Mouse (Mus musculus): ENCODE measurements around the gene Ing2. TPM values are rescaled to one million over a fixed set of nuclear protein-coding genes. Genes with fewer than 3 reads are reported as not detected.

Ing2 gene
- polyA plus RNA-seq, 1 experiment from 2014 or later: 14.9 TPM

GRCm38 (mm10) chr8:47642514-47643064, 32.8 kb downstream of the Ing2 start:
- Histone ChIP-seq H3K27ac (no peak overlapping the region), H3K4me3 (no peak overlapping the region), H3K9me3 (replicated peaks) (peaks cover 16% of the 10 kb centered on the region), H3K4me2 (no peak overlapping the region), H3K9ac (no peak overlapping the region), H3K36me3 (no peaks in the 10 kb centered on the region), H3K27me3 (replicated peaks) (no peaks in the 10 kb centered on the region), H3K4me1 (no peaks in the 10 kb centered on the region)
- no peak for ATAC-seq
- 76% methylated on average over 9 of the region's 9 CpGs for WGBS (ENCODE audit: insufficient replicate concordance)

DNA sequence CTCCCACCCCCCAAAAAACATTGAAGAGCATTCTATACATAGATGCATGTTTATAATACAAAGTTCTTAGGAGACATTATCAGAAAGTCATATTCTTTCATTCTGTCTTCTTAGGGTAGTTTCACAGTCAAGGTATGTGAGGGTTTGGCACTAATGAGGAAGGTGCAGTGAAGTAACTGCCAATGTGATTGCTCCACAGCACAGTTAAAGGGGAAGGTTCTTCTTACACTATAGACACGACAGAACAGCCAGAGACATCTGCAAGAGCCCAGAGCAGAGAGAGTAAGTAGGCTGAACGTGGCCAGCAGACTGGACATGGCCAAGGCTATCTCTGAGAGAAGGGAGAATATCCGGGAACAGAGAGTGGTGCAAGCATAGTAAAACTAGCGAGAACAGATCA, 38.2 kb downstream of the Ing2 start:
- ATAC-seq: no peak
- no peak overlapping the region for H3K4me2 ChIP-seq
- WGBS (ENCODE audit: insufficient replicate concordance): 47% methylated on average over 4 of the region's 4 CpGs
- no peaks in the 10 kb centered on the region for H3K4me1 ChIP-seq
- no peaks in the 10 kb centered on the region for H3K36me3 ChIP-seq
- H3K4me3 ChIP-seq: no peak overlapping the region
- H3K9me3 ChIP-seq (replicated peaks): no peaks in the 10 kb centered on the region
- no peak overlapping the region for H3K27ac ChIP-seq
- no peaks in the 10 kb centered on the region for H3K27me3 ChIP-seq (replicated peaks)
- H3K9ac ChIP-seq: no peak overlapping the region

DNA sequence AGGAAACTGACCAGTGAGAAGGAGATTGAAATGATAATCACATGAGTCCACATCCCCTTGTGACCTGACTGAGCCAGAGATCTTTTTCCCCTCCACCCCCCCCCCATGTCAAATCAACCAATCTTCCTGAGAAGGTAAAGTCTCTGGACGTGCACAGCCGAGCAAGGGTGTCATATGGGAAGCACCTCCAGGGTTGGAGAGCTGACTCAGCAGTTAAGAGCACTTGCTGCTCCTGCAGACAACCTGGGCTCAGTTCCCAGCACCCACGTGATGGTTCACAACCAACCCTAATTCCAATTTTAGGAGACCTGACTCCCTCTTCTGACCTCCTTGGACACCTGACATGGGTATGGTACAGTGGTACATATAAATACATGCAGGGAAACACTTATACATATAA, 39.3 kb downstream of the Ing2 start:
- Histone ChIP-seq H3K4me1 (no peaks in the 10 kb centered on the region), H3K9ac (no peak overlapping the region), H3K36me3 (no peaks in the 10 kb centered on the region), H3K4me3 (no peak overlapping the region), H3K4me2 (no peak overlapping the region), H3K27me3 (replicated peaks) (no peaks in the 10 kb centered on the region), H3K27ac (no peak overlapping the region), H3K9me3 (replicated peaks) (no peaks in the 10 kb centered on the region)
- no peak for ATAC-seq
- 36% methylated on average over 3 of the region's 3 CpGs for WGBS (ENCODE audit: insufficient replicate concordance)

GRCm38 (mm10) chr8:47634791-47635341, 40.5 kb downstream of the Ing2 start:
- no peak for ATAC-seq
- Histone ChIP-seq H3K36me3 (no peaks in the 10 kb centered on the region), H3K27me3 (replicated peaks) (no peaks in the 10 kb centered on the region), H3K9me3 (replicated peaks) (no peaks in the 10 kb centered on the region), H3K27ac (no peak overlapping the region), H3K4me1 (no peaks in the 10 kb centered on the region), H3K9ac (no peak overlapping the region), H3K4me3 (no peak overlapping the region), H3K4me2 (no peak overlapping the region)
- WGBS (ENCODE audit: insufficient replicate concordance): 37% methylated on average over 10 of the region's 10 CpGs

- Histone ChIP-seq H3K36me3 (no peaks in the 10 kb centered on the region), H3K9me3 (replicated peaks) (no peaks in the 10 kb centered on the region), H3K4me3 (no peak overlapping the region), H3K4me2 (no peak overlapping the region), H3K27ac (no peak overlapping the region), H3K9ac (no peak overlapping the region), H3K4me1 (no peaks in the 10 kb centered on the region), H3K27me3 (replicated peaks) (no peaks in the 10 kb centered on the region)
- no peak for ATAC-seq
- WGBS (ENCODE audit: insufficient replicate concordance): 74% methylated on average over 1 of the region's 1 CpGs
Observed at GRCm38 (mm10) chr8:47621144-47621543, 54.2 kb downstream of the Ing2 start.

Other genes with a start within 250 kb of the Ing2 start
- gene Stox2, start 229.2 kb downstream of the Ing2 start, polyA plus RNA-seq (2016; fragmentation: Nextera tagmentation; extraction: Ambion mirVana): 0.89 and 0.97 TPM in 2 replicates
- gene Trappc11, start 142.1 kb downstream of the Ing2 start, polyA plus RNA-seq (2016; fragmentation: Nextera tagmentation; extraction: Ambion mirVana): 22.6 and 23.9 TPM in 2 replicates
- 35.0 and 36.3 TPM in 2 replicates for gene Rwdd4a, start 141.9 kb downstream of the Ing2 start, polyA plus RNA-seq (2016; fragmentation: Nextera tagmentation; extraction: Ambion mirVana)
- 17.1 and 18.4 TPM in 2 replicates for gene Cdkn2aip, start 38.4 kb upstream of the Ing2 start, polyA plus RNA-seq (2016; fragmentation: Nextera tagmentation; extraction: Ambion mirVana)
- gene Cldn24, start 146.6 kb upstream of the Ing2 start, polyA plus RNA-seq (2016; fragmentation: Nextera tagmentation; extraction: Ambion mirVana): not detected in 2 replicates
- not detected in 2 replicates for gene Cldn22, start 148.9 kb upstream of the Ing2 start, polyA plus RNA-seq (2016; fragmentation: Nextera tagmentation; extraction: Ambion mirVana)

All from liver, embryonic 12.5 days (tissue).